Mouse (Mus musculus): Measurements from ENCODE around the gene Dgat2.

DNA sequence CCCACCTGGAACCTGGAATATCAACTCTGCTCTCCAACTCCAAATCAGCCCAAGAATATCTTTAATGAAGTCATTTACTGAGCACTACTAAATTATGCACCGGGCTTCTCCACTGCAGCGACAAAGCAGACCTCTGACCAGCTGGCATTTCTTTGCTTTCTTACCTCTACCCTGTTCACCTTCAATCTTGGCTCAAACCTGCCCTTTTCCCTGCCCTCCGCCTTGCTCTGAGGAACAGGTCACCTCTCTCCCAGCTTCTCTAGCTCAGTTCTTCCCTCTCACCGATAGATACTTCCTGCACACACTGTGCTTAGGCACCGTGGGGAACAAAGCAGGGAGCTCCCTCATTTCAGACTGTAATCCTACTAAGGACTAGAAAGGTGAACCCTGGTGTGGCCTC, 59.9 kb downstream of the Dgat2 start:
- no peak for TF ChIP-seq CTCF (IDR thresholded peaks at IDR 0.05; ENCODE audit: low read depth, low read length)
- TF ChIP-seq POLR2A (IDR thresholded peaks at IDR 0.05; ENCODE audit: insufficient read depth, low read length), result no peak

Measured in ES-Bruce4 (cell line).